Mouse (Mus musculus): Measurements from ENCODE around the gene Specc1l. TPM values are rescaled to one million over a fixed set of nuclear protein-coding genes. Genes with fewer than 3 reads are reported as not detected.
"Not testable (repeated sequence)": the region's sequence is repeated elsewhere in the genome, so short reads cannot be mapped to it uniquely, and the experiment has no call there.

Gene Specc1l
- total and polyA plus RNA-seq, 3 experiments, result 24.3 to 64.0 (median 58.8) TPM

DNA sequence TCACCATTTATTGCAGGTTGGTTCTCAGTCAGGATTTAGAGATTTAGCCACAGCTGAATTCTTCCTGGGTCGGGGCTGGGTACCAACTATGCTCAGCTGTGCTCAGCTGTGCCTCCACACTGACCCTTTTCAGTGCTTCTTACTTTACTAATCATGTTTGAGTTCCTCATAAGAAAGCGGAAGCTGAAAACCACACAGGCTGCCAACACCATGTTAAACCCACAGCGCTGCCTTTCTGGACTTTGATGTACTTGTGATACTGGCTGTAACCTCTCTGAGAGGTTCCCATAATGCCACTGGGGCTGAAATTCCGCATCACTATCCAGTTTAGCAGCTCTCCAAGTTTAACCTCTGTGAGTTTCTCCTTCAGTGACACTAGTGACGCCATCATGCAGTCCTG lies 70.8 kb downstream of the Specc1l start:
- DNase-seq, result no peak

DNA sequence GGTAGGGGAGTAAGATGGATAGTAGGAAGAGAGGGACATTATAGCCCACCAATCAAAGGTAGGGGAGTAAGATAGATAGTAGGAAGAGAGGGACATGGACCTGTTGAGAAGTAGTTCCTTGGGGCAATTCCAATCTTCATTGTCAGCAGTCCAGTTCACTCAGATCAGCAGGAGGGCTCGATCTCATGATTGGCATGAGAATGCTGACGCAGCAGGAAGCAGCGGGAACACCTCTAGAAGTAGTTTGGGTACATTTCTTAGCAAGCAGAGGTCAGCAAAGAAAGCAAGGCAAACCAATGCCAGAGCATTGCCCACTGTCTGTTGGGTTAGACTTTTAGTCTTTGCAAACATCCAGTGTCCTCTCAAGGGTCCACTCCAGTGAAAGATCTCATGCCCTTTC lies 71.9 kb downstream of the Specc1l start:
- no peak for DNase-seq

DNA sequence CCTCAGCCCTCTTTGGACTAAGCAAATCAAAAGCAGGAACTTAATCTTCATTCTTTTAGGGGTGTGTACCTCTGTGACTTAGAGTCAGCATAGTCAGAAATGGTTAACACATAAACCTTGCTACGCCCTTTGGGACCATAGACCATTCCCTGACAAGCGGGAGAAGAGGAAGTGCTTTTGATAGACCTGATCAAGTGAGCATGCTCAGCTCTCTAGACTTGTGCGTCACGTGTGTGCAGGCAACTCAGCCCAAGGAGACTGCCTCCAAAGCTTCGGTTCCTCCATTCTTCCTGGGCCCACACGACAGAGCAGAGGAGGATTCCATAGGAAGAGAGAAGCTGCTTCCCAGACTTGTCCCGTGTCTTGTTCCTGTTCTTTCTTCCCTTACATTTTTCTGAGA lies 76.7 kb downstream of the Specc1l start:
- DNase-seq, result no peak

DNA sequence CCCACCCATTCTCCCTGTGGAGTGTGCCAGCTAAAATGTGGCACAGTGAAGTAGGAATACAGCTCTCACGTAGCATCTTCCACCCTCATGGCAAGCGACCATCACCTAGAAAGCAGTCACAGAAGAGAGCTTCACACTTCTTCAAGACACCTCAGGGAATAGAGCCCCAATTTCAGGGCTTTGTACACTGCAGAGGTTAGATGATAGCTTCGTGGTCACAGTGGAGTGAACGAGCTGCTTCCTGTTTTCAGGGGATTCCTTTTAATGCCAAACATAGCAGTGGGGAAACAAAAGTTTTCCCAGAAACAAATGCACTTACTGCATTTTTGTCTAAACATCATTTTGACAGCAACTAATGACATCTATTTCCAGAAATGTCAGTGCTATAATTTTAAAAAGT lies 77.5 kb downstream of the Specc1l start:
- DNase-seq, result no peak

DNA sequence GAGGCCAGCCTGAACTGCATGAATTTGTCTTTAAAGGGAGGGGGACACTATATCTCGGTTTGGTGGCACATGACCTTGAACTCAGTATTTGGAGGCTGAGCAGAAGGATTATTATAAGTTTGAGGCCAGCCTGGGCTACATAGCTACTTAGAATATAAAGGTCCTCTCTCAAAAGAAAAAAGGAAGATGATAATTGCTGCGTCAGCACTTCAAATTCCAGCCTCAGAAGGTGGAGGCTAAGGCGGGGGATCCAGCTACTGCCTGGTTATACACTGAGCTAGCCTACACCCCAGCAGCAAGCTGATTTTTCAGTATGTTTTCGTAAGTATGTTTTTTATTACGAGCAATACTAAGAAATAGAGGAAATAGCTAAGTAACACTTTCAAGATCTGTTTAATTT lies 78.8 kb downstream of the Specc1l start:
- no peak for DNase-seq

DNA sequence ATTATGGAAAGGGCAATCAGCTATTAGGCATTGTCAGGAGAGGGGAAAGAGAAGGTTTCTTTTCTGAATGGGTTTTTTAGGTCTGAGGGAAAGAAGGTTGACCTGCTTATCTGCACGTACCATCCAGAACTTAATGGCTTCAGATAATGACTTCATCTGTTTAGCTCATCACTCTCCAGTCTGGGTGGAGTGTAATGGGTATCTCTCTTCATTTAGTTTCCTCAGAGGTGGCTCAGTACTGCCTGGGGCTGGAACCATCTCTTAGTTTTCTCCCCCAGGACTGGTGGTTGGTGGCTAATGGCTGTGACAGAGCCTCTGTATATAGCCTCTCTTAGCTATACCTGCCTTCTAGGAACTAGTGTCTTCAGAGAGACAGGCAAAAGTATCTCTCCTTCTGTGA lies 79.5 kb downstream of the Specc1l start:
- no peak for DNase-seq

DNA sequence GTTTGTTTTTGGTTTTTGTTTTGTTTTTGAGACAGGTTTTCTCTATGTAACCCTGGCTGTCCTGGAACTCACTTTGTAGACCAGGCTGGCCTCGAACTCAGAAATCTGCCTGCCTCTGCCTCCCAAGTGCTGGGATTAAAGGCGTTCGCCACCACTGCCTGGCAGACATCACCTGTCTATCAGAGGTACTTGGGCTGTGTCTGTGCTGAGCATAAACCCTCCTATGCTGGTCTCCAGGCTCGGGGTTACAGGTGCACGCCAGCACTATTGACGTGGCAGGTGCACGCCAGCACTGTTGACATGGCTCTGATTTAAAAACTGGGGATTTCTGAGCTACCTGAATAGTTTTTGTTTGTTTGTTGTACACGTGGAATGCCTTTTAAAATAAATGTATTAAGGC lies 80.3 kb downstream of the Specc1l start:
- not testable (repeated sequence) for DNase-seq

DNA sequence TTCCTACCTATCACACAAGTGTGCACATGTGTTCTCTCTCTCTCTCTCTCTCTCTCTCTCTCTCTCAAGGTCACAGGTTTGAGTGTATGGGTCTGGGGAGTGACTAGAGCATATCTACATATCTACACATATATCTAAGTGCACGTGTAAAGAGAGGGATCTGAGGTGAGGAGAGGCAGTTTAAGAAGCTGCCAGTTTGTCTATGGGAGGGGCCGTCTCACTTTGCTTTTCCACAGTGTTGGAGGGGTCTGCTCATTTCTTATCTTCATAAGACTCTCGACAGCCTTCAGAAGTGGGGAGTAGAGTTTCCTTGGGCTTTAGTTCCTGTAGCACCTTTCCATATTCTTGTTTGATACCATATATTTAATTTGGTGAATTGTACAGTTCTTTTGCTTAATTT lies 81.4 kb downstream of the Specc1l start:
- DNase-seq, result no peak

DNA sequence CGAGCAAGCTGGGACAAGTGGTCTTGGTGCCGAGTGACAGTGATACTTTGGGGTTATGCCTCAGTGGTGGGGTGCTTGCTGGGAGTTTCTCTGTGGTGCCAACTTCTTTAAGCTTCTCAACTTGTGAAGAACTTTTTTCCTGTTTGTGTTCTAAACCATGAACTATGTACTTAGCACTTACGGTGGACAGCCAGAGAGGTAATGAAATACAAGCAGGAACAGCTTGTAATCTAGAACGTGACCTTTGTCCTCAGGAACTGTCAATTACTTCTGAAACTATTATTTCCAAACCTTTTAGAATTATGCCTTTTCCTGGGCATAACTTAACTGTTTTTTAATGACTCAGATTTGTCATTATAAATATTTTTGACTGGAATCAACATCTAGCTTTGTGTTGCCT lies 82.5 kb downstream of the Specc1l start:
- no peak for DNase-seq

DNA sequence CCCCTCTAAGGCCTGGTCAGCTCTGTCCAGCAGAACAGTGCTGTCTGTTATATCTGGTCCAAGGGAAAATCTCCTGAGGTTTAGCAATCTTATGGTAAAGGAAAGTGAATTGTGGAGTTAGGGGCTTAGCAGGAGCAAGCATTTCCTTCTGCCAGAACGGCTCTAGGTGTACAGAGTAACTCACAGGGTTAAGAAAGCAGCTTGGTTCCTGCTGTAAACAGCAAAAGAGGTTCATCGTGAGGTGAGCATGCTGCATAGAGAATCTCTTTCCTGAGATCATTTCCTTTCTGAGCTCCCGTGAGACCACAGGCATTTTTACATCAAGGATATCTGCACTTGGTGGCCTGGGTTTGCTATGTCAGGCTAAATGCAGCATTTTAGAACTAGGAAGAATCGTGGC lies 83.1 kb downstream of the Specc1l start:
- no peak for DNase-seq

DNA sequence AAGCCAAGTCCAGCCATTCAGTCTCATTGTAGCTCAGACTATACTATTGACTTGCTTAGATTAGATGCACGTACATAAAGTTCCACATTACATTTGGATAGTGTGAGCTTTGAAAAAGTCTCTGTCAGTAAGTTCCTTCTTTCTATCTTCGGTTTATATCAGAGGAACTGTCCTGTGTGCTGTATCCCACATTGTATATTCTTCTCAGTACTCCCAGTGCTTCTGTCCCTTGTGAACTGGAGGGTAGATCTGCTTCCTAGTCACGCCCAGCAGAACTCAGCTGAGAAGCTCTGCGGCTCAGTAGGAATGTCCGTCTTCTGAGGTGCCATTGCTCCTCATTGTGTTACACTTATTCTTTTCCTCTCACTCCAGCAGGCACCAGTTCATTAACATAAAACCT lies 86.7 kb downstream of the Specc1l start:
- DNase-seq, result no peak

DNA sequence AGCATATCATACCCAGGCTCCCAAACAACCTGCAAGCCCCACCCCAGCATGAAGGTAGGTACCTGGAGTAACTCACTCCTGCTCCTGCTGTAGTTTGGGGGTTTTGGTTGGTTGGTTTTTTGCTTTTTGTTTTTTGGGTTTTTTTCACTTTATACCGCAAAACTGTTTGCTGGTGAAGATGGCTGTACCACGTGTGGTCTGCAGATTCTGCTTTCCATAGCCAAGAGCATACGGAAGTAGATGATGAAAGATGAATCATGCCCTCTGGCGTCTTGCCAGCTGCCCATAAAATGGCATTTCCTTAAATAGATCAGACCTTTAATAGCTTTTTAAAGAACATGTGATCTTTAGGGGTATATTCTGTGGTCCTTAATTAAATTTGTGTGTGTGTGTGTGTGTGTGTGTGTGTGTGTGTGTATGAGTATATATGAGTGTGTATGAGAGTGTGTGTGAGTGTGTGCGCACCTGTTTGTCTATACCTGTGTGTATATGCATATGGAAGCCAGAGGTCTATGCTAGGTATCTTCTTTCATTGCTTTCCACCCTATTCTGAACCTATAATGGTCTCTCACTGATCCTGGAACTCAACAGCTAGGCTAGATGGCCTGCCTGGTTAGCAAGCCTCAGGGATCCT lies 88.0 kb downstream of the Specc1l start:
- peak; percentile 84 for DNase-seq

DNA sequence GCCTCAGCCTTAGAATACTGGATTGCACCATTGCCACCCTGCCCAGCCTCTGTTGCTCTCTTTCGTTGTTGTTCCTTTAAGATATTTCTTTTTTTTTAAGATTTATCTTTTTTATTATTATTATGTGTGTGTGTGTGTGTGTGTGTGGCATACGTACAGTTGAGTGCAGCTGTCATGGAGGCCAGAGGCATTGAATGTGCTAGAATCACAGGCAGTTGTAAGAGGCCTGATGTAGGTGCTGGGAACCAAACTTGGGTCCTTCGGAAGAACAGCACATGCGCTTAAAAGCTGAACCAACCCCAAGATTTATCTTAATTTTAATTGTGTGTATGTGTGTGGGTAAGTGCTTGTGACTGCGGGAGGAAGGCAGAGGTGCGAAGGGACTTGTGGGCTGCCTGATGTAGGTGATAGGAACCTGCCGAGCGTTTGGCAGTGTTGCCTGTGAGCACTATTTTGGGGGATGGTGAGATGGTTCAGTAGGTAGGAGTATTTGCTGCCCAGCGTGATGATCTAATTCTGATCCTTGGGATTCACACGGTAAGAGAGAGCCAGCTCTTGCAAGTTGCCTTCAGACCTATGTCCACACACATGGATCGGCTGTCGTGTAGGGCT lies 89.4 kb downstream of the Specc1l start:
- no peak for DNase-seq

DNA sequence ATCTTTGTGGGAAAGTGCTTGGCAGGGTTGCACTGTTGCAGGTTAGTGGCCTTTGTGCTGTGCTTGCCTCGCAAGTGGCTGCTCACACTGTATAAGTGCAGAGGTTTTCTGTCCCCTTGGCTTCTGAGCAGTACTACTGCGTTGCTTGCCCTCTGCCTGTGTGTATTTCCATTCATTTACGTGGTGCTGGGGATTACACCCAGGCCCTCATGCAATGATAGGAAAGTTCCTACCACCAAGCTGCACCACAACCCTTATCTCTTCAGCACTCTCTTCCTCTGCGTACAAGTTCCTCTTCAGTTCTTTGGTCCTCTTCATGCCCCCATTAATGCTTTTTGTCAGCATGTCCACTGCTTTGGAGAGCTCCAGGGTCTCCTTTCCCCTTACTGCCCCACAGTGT lies 90.1 kb downstream of the Specc1l start:
- DNase-seq, result no peak

DNA sequence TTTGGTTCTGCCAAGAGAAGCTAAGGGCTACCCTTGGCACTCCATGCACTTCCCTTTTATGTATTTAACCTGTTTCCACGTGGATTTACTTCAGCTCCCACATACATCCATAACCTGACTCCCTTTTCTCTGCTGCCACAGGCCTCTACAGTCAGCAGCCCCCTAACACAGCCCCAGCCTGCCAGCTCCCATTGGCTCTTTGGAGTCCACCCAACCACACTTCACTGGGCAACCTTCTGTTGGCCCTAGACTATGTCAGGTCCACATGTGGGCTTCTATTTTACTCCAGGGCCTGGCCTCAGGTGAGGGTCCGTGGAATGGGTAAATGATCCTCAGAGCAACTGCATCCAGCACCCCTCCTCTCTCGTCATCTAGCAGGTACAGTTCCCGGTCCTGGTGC lies 90.7 kb downstream of the Specc1l start:
- DNase-seq, result no peak

DNA sequence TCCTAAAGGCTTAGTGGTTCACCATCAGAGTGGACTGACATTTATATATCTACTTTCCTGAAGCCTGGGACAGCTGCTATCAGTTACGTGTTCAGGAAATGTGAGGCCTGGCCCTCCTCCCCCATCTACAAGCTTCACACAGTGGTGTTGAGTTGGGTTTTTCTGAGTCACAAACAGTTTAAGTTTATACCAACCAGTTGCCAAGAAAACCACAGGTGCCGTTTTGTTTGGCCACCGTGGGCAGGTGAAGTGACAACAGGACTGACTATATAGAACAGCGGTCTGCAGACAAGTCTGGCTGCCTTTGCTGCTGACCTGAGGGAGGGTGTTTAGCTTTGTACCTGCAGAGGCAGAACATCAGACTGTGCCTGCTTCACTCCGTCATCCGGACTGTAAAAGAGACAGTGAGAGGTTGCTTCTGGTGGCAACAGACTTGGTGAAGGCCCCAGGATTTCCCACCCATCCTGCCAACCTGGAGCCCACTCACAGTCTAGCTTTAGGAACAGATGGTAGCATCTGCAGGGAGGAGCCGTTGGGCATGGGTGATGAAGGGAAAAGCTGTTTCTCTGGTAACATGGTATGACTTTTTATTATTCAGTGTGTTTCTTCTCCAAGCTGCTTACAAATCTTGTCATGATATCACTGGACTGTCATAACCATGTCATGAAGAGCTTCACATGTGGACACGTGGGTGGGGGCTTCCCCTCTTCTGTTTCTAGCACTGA lies 91.6 kb downstream of the Specc1l start:
- DNase-seq, result no peak

DNA sequence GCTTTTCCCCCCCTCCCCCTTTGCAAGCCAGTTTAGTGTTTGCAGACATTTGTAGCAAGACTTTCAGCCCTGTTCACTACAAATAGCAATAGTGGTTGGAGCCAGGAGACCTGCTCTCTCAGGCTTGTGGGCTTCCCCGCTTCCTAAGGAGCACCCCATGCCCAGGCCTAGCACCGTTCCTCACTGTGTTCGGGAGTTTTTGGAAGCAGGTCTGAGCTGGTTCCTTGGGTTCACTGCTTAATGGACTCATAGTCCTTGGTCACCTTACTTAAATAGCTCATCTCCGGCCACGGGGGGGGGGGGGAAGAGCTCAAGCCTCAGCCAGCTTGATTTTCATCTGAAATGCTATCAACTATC lies 92.2 kb downstream of the Specc1l start:
- no peak for DNase-seq

DNA sequence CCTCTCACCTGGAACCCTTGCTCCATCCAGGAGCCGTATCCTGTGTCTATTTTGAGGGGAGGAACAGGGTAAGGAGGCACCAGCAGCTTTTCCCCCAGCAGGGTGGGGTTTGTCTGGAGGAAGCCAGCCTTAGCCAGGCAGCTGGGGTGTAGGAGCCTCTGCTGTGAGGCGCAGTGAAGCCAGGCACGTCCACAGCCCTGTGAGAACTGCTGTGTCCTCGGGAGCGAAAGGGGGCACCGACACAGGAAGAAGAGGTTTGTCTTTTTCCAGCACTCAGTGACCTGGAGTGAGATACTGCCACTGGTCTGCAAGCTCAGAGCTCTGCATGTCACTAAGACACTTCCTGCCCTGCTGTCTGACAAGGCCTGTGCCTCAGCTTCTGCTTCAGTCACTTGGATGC lies 92.5 kb downstream of the Specc1l start:
- peak; percentile 21 for DNase-seq

DNA sequence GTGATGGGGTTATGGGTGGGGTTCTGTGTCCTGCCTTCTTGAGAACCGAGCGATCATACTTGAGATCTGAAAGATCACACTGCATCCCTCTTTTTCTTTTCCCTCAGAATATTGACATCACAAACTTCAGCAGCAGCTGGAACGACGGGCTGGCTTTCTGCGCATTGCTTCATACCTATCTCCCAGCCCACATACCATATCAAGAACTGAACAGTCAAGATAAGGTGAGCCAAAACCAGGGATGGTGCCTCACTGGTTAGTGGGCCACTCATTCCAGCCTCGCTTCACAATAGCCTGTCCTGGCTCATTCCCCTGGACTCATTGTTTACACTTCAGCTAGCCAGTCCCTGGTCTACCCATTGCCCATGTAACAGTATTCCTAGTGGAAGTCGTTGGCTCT lies 95.3 kb downstream of the Specc1l start:
- DNase-seq, result no peak

DNA sequence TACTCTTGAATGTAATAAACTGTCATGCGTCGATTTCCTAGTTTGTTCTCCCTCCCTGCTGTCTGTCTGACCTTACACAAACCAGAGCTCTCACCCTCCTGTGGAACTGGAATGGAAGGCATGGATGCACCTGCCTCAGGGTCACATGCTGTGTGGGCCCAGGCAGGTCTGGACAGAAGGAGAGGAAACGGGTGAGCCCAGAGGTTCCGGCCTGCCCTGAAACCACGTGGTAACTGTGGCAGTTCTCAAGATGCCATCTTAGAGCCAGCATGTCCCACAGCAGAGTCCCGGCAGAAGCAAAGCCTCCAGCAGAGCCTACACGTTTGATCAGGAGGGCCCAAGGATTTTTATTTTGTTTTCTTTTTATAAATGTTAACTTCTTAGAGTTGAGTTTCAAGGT lies 100.5 kb downstream of the Specc1l start:
- DNase-seq, result no peak

DNA sequence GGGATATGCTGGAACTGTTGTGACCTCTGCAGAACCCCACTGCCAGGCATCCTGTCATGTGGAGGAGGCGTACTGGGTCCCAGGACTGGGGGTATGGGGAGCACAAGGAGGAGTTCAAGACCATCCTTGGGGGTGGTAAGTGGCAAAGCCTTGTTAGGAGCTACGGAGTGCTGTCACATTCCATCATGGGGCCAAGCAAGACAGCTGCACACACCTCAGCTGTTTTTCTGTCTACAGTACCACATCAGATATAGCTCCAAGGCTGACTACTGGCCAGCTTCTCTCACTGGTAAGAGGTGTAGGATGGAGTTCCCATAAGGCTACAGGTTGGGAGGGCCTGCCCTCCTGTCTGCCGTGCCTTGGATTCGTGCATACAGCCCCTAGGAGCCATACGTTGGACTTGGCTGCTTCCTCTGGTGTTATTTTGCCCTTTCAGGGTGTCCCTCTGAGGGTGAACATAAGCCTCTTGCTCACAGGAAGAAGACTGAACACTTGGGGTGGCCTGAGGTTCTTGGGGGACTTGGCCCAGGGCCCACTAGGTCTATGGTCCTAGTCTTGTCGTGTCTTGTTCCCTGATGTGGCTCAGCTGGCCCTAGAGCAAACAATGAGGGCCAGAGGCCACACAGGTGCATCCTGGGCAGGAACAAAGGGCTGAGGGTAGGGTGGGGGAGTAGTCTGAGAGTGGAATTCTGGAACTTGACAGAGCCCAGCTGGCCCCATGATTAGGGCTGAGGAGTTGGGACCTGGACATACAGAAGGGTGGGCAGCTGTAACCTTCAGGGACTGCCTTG lies 102.5 kb downstream of the Specc1l start:
- peak; percentile 43 for DNase-seq

DNA sequence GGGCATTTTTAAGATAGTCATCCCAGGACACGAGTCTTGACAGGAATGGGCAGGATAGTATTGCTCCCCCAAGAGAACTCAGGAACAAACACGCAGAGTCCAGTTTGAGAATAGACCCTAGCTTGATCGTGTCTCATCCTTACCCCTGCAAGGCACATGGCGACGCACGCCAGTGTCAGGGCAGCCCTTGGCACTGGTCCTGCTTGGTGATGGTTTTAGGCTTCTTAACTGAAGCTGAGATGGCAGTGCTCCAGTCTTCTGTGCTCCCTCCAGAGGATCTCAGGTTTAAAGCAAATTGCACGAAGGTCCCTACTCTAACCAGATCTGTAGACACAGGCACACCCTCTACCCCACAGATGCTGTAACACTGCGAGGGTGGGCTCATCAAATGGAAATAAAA lies 103.9 kb downstream of the Specc1l start:
- DNase-seq, result peak; percentile 29

DNA sequence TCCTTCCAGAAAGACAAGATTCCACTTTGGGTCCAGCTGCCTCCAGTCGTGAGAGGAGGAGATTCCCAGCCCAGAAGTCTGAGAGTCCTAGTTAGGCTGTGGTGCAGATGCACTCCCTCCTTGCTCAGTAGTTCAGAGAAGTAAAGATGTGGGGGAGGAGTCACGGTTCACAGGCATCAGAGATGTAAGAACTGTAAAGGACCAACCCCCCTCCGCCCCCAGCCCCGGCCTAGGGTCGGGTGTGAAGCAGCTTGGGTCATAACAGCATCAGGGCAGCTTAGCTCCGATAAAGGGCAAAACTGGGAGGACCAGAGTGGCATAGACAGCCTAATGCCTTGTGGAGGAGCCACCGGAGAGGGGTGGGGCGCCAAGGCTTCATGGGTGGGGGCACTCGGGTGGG lies 104.6 kb downstream of the Specc1l start:
- no peak for DNase-seq

DNA sequence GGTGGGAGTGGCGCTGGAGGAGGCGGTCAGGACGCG lies 104.8 kb downstream of the Specc1l start, which contains the start of gene Adora2a:
TSS of gene Adora2a (plus strand) at position 6 of the 36 bp plus-strand sequence.
- no peak for DNase-seq

Measured in adrenal gland, adult 2 months (tissue).